Mouse (Mus musculus) activated CD4-positive, CD25-positive, alpha-beta regulatory T cell (primary cell): ENCODE data around the gene Aire. TPM values are rescaled to one million over a fixed set of nuclear protein-coding genes. Genes with fewer than 3 reads are reported as not detected.

ENCODE experiments used
- polyA plus RNA-seq, 2 experiments: library from polyadenylated mRNA; unstranded; fragments of 100-300 nt; shearing (Covaris generic); gene quantifications; one replicate each; pipeline ENCODE4 v1.2.1; 2017

Aire gene
- polyA plus RNA-seq, result 1 to 10 TPM in 1 of 2 experiments, under 1 TPM in 1; 0.21 to 1.5 TPM

GRCm38 (mm10) chr10:78043406-78043836, at the start of gene Aire:
Gene Aire, minus strand, starts transcription at chr10:78043610.

GRCm38 (mm10) chr10:78069101-78070011, 25.9 kb upstream of the Aire start, which contains the start of gene Icosl:
Gene Icosl, plus strand, starts transcription at chr10:78069302.

GRCm38 (mm10) chr10:78041647-78042046, 1.8 kb downstream of the Aire start, which contains the start of gene Dnmt3l:
Gene Dnmt3l, plus strand, starts transcription at chr10:78041947.

GRCm38 (mm10) chr10:78009945-78010293, 33.5 kb downstream of the Aire start, which contains the start of gene Pfkl:
Gene Pfkl, minus strand, starts transcription at chr10:78010083.

Other genes starting within 250 kb of the Aire start
- not detected for gene Gm9639, start 248.5 kb downstream of the Aire start, polyA plus RNA-seq
- not detected for gene Gm19668, start 244.5 kb downstream of the Aire start, polyA plus RNA-seq
- not detected for gene Gm9507, start 231.8 kb downstream of the Aire start, polyA plus RNA-seq
- not detected for gene Gm2696, start 228.9 kb downstream of the Aire start, polyA plus RNA-seq
- under 1 TPM in 1 of 2 experiments, not detected in 1; 0.21 TPM for gene Krtap10-4, start 216.5 kb downstream of the Aire start, polyA plus RNA-seq
- not detected for gene Krtap10-10, start 207.7 kb downstream of the Aire start, polyA plus RNA-seq
- gene Gm36176, start 196.8 kb downstream of the Aire start, polyA plus RNA-seq, result not detected
- gene Gm10318, start 190.8 kb downstream of the Aire start, polyA plus RNA-seq, result not detected
- not detected for gene Gm3285, start 181.6 kb downstream of the Aire start, polyA plus RNA-seq
- under 1 TPM in 1 of 2 experiments, not detected in 1; 0.22 TPM for gene Lrrc3, start 141.1 kb downstream of the Aire start, polyA plus RNA-seq
- 1 to 10 TPM; 1.2 to 1.7 TPM for gene Trpm2, start 73.0 kb downstream of the Aire start, polyA plus RNA-seq
- 10 to 100 TPM in 1 of 2 experiments, 1 to 10 TPM in 1; 5.0 to 11.3 TPM for gene 1810043G02Rik, start 65.1 kb downstream of the Aire start, polyA plus RNA-seq
- 10 to 100 TPM; 53.8 to 58.8 TPM for gene Pfkl, start 33.5 kb downstream of the Aire start, polyA plus RNA-seq
- under 1 TPM in 1 of 2 experiments, not detected in 1; 0.20 TPM for gene Dnmt3l, start 1.7 kb downstream of the Aire start, polyA plus RNA-seq
- 10 to 100 TPM in 1 of 2 experiments, 1 to 10 TPM in 1; 5.3 to 11.4 TPM for gene Icosl, start 25.7 kb upstream of the Aire start, polyA plus RNA-seq
- 10 to 100 TPM; 67.7 to 79.8 TPM for gene D10Jhu81e, start 126.2 kb upstream of the Aire start, polyA plus RNA-seq
- gene Pwp2, start 141.5 kb upstream of the Aire start, polyA plus RNA-seq, result 10 to 100 TPM; 15.2 to 16.5 TPM
- gene Trappc10, start 201.0 kb upstream of the Aire start, polyA plus RNA-seq, result 10 to 100 TPM; 42.4 to 44.6 TPM